Mouse (Mus musculus) CH12.LX (cell line): Measurements from ENCODE around the gene Fam50a. TPM values are rescaled to one million over a fixed set of nuclear protein-coding genes. Genes with fewer than 3 reads are reported as not detected.
A peak's percentile ranks its signal among the peaks of the same experiment; 100 is the strongest.

Experiments used
- DNase-seq: peaks from one replicate; pipeline ENCODE4 v3.0.0-alpha.2; 2013; ENCODE audit errors: extremely low read depth
- H3K27ac ChIP-seq: 2 replicates; pipeline ENCODE4 v1.5.1; 2012; ENCODE audit warnings: low read depth, mild to moderate bottlenecking, control low read depth, moderate library complexity; ENCODE audit not compliant: insufficient read depth
- H3K27me3 ChIP-seq: replicated peaks from 2 replicates; pipeline ENCODE3; 2012; ENCODE audit warnings: inconsistent platforms
- H3K36me3 ChIP-seq, 2 experiments: replicated peaks in 1 of 2; 2 replicates each; pipeline versions ENCODE3 to v1.6.1; 2012; ENCODE audit warnings: inconsistent platforms in 1 of 2, low read length in 1 of 2, mild to moderate bottlenecking in 1 of 2, mixed read lengths in 1 of 2, moderate library complexity in 1 of 2; ENCODE audit not compliant: control insufficient read depth in 1 of 2, insufficient read depth in 1 of 2
- H3K4me1 ChIP-seq, 2 experiments: 2 replicates each; pipeline ENCODE4 v1.6.1; 2012; ENCODE audit warnings: inconsistent platforms in 1 of 2, moderate library complexity in 1 of 2; ENCODE audit not compliant: insufficient read depth in 2 of 2, control insufficient read depth in 1 of 2
- H3K4me2 ChIP-seq: 2 replicates; pipeline ENCODE4 v1.6.1; 2012; ENCODE audit warnings: low read depth, mild to moderate bottlenecking, control low read depth; ENCODE audit not compliant: poor library complexity, insufficient read depth, severe bottlenecking
- H3K4me3 ChIP-seq, 3 experiments: fragments of 150-350 bp in 1 of 3; sonication (generic) in 1 of 3; replicated peaks in 1 of 3; 2 replicates each; pipeline versions ENCODE3 to v1.5.1; 2011 to 2012; ENCODE audit warnings: low read depth in 2 of 3, low read length in 2 of 3, mild to moderate bottlenecking in 2 of 3, moderate library complexity in 2 of 3, control low read depth in 1 of 3, improper control_type of control experiment in 1 of 3, inconsistent platforms in 1 of 3, mixed read lengths in 1 of 3; ENCODE audit not compliant: poor library complexity in 1 of 3
- H3K79me2 ChIP-seq: replicated peaks from 2 replicates; pipeline ENCODE4 v1.6.1; 2012; ENCODE audit warnings: mild to moderate bottlenecking, moderate library complexity; ENCODE audit not compliant: control insufficient read depth, poor library complexity, insufficient read depth, severe bottlenecking; ENCODE audit errors: extremely low read depth
- H3K9ac ChIP-seq: 2 replicates; pipeline ENCODE4 v1.6.1; 2012; ENCODE audit warnings: low read depth, mild to moderate bottlenecking, control low read depth, moderate library complexity; ENCODE audit not compliant: insufficient read depth
- H3K9me3 ChIP-seq: replicated peaks from 2 replicates; pipeline ENCODE3; 2012; ENCODE audit warnings: low read length, inconsistent platforms, mixed read lengths
- BHLHE40 ChIP-seq: IDR thresholded peaks from 2 replicates; pipeline ENCODE4 v1.6.1; 2011; ENCODE audit warnings: mild to moderate bottlenecking, low read depth, low read length, improper control_type of control experiment
- CHD1 ChIP-seq: IDR thresholded peaks from 2 replicates; pipeline ENCODE4 v1.6.1; 2012; ENCODE audit warnings: low read depth, low read length, improper control_type of control experiment, inconsistent platforms
- CHD2 ChIP-seq: IDR thresholded peaks from 2 replicates; pipeline ENCODE4 v1.6.1; 2011; ENCODE audit warnings: low read length, improper control_type of control experiment
- E2F4 ChIP-seq: IDR thresholded peaks from 2 replicates; pipeline ENCODE4 v1.6.1; 2011; ENCODE audit warnings: low read depth, low read length, improper control_type of control experiment; ENCODE audit not compliant: insufficient replicate concordance
- ELF1 ChIP-seq: IDR thresholded peaks from 2 replicates; pipeline ENCODE4 v1.6.1; 2014; ENCODE audit warnings: low read depth, mild to moderate bottlenecking, inconsistent platforms, low read length, improper control_type of control experiment
- EP300 ChIP-seq: IDR thresholded peaks from 2 replicates; pipeline ENCODE4 v1.6.1; 2011; ENCODE audit warnings: low read length, improper control_type of control experiment
- ETS1 ChIP-seq: conservative IDR thresholded peaks from 2 replicates; pipeline ENCODE4 v1.6.1; 2012; ENCODE audit warnings: low read depth, mild to moderate bottlenecking, inconsistent platforms, low read length, improper control_type of control experiment, moderate library complexity
- GABPA ChIP-seq: IDR thresholded peaks from 2 replicates; pipeline ENCODE4 v1.6.1; 2012; ENCODE audit warnings: low read depth, low read length, improper control_type of control experiment, inconsistent platforms; ENCODE audit not compliant: insufficient replicate concordance
- HCFC1 ChIP-seq: IDR thresholded peaks from 2 replicates; pipeline ENCODE4 v1.6.1; 2012; ENCODE audit warnings: low read depth, mild to moderate bottlenecking, inconsistent platforms, low read length, improper control_type of control experiment
- IRF4 ChIP-seq: IDR thresholded peaks from 2 replicates; pipeline ENCODE4 v1.6.1; 2014; ENCODE audit warnings: low read depth, mild to moderate bottlenecking, inconsistent platforms, low read length, improper control_type of control experiment
- JUN ChIP-seq: IDR thresholded peaks from 2 replicates; pipeline ENCODE4 v1.6.1; 2011; ENCODE audit warnings: low read depth, mild to moderate bottlenecking, low read length, improper control_type of control experiment, moderate library complexity; ENCODE audit not compliant: insufficient read depth
- KAT2A ChIP-seq: IDR thresholded peaks from 2 replicates; pipeline ENCODE4 v1.6.1; 2012; ENCODE audit warnings: low read length, improper control_type of control experiment, inconsistent platforms; ENCODE audit not compliant: insufficient replicate concordance
- MAX ChIP-seq: IDR thresholded peaks from 2 replicates; pipeline ENCODE4 v1.6.1; 2011; ENCODE audit warnings: low read length, improper control_type of control experiment
- MAZ ChIP-seq: IDR thresholded peaks from 2 replicates; pipeline ENCODE4 v1.6.1; 2012; ENCODE audit warnings: low read depth, mild to moderate bottlenecking, inconsistent platforms, low read length, improper control_type of control experiment, moderate library complexity
- MEF2A ChIP-seq: IDR thresholded peaks from 2 replicates; pipeline ENCODE4 v1.6.1; 2014; ENCODE audit warnings: low read depth, mild to moderate bottlenecking, inconsistent platforms, low read length, improper control_type of control experiment, borderline replicate concordance
- MYC ChIP-seq: IDR thresholded peaks from 2 replicates; pipeline ENCODE4 v1.6.1; 2011; ENCODE audit warnings: low read depth, mild to moderate bottlenecking, improper control_type of control experiment, low read length
- NELFE ChIP-seq: IDR thresholded peaks from 2 replicates; pipeline ENCODE4 v1.6.1; 2011; ENCODE audit warnings: low read depth, low read length, improper control_type of control experiment
- NRF1 ChIP-seq: IDR thresholded peaks from 2 replicates; pipeline ENCODE4 v1.6.1; 2014; ENCODE audit warnings: low read depth, mild to moderate bottlenecking, inconsistent platforms, low read length, improper control_type of control experiment, moderate library complexity
- PAX5 ChIP-seq: IDR thresholded peaks from 2 replicates; pipeline ENCODE4 v1.6.1; 2012; ENCODE audit warnings: low read length, inconsistent platforms, mixed read lengths
- POLR2A ChIP-seq: IDR thresholded peaks from 2 replicates; pipeline ENCODE4 v1.6.1; 2011; ENCODE audit warnings: low read depth, mild to moderate bottlenecking, improper control_type of control experiment, low read length
- POLR2AphosphoS2 ChIP-seq: IDR thresholded peaks from 2 replicates; pipeline ENCODE4 v1.6.1; 2011; ENCODE audit warnings: low read depth, low read length, improper control_type of control experiment
- SIN3A ChIP-seq: IDR thresholded peaks from 2 replicates; pipeline ENCODE4 v1.6.1; 2012; ENCODE audit warnings: low read length, improper control_type of control experiment, inconsistent platforms
- SMC3 ChIP-seq: IDR thresholded peaks from 2 replicates; pipeline ENCODE4 v1.6.1; 2011; ENCODE audit warnings: low read depth, low read length, improper control_type of control experiment
- TBP ChIP-seq: conservative IDR thresholded peaks from 2 replicates; pipeline ENCODE4 v1.6.1; 2011; ENCODE audit warnings: low read depth, low read length, improper control_type of control experiment
- TCF12 ChIP-seq: IDR thresholded peaks from 2 replicates; pipeline ENCODE4 v1.6.1; 2014; ENCODE audit warnings: low read depth, mild to moderate bottlenecking, inconsistent platforms, low read length, improper control_type of control experiment
- USF1 ChIP-seq: IDR thresholded peaks from 2 replicates; pipeline ENCODE4 v1.6.1; 2014; ENCODE audit warnings: low read depth, mild to moderate bottlenecking, inconsistent platforms, low read length, improper control_type of control experiment
- ZKSCAN1 ChIP-seq: IDR thresholded peaks from 2 replicates; pipeline ENCODE4 v1.6.1; 2012; ENCODE audit warnings: low read depth, inconsistent platforms, low read length, improper control_type of control experiment, borderline replicate concordance
- ZMIZ1 ChIP-seq: IDR thresholded peaks from 2 replicates; pipeline ENCODE4 v1.6.1; 2012; ENCODE audit warnings: low read depth, mild to moderate bottlenecking, inconsistent platforms, low read length, improper control_type of control experiment
- ZNF384 ChIP-seq: IDR thresholded peaks from 2 replicates; pipeline ENCODE4 v1.6.1; 2012; ENCODE audit warnings: low read depth, low read length, improper control_type of control experiment, inconsistent platforms
- dilution Hi-C: fragments of 300-500 bp; cut with MboI; formaldehyde crosslinking; loops from 2 replicates; pipeline ENCODE4 v1.14.3; 2020; ENCODE audit warnings: low sequenced_read_pairs; ENCODE audit not compliant: extremely low pct_unique_long_range_greater_than_20kb, extremely low pct_ligation_motif_present
- in situ Hi-C: fragments of 300-500 bp; cut with MboI; formaldehyde crosslinking; loops from 3 replicates; pipeline ENCODE4 v1.14.3; 2019; ENCODE audit warnings: low sequenced_read_pairs, low pct_ligation_motif_present, low pct_unique_long_range_greater_than_20kb, mixed read lengths
- polyA plus RNA-seq: library from polyadenylated mRNA; unstranded; fragments of >175 nt; gene quantifications from 2 replicates; pipeline ENCODE4 v1.2.1, GENCODE M21; 2012; ENCODE audit warnings: low read depth; ENCODE audit not compliant: insufficient read length
- total RNA-seq, 2 experiments: library from RNA; depleted of rRNA; stranded (reverse); fragments of 300-350 nt in 1 of 2; fragments of >200 nt in 1 of 2; gene quantifications; 2 replicates each; pipeline ENCODE4 v1.2.3; 2012 to 2014

Gene Fam50a
- total and polyA plus RNA-seq, 3 experiments, result 8.3 to 47.0 (median 30.4) TPM

DNA sequence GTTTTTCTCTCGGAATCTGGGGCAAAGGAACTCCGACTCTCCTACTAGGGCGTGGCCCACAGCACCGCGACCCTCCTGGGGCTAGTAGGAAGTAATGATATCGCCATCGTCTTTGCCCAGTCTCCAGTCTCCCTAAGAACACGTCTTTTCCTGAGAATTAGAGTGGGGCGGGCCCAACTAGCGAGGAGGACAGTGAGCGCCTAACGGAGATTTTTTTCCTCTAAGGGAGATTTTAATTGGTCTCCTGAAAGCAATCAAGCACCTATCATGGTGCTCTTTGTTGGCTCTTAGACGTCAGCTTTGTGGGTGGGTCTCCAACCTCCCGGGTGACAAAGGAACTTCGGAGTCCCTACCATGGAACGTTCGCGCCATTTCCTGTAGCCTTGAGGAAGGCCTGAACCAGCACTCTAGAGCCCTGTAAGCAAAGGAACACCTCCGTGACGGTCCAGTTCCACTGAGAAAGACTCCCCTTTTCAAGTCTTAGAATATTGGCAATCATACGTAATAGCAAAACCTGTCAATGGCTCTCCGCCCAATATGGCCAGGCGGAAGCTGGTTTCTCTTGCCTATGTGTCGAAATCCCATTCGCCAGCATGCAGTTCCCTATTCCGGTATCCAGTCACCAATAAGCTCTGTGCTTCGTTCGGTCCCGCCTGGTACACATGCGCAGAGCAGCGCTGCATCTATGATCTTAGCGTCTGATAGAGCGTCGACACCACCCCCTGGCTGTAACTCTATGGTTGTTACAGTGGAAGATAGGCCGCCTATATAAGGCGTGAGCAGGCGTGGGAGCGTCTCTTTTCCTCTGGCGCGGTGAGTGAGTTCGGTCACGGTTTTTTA, 42.6 kb upstream of the Fam50a start, which contains the start of gene Rpl10:
TSS of gene Rpl10 (plus strand) at position 751 of the 840 bp plus-strand sequence.
- Histone ChIP-seq H3K9me3 (no peaks in the 10 kb centered on the region), H3K4me2 (peak within 1 kb of the TSS; percentile 47), H3K27me3 (no peaks in the 10 kb centered on the region), H3K4me1 (peaks cover 0 to 14% of the 10 kb centered on the region in 2 experiments; a peak in 2 of 4 replicates), H3K9ac (peak within 1 kb of the TSS; percentile 98), H3K79me2 (peaks cover 16% of the 10 kb centered on the region), H3K4me3 (peak within 1 kb of the TSS; percentile 66 to 91 (median 88)), H3K27ac (peak within 1 kb of the TSS; percentile 93), H3K36me3 (peaks cover 14 to 19% of the 10 kb centered on the region in 2 experiments)
- TF ChIP-seq TCF12 (peak; percentile 97), USF1 (no peak), POLR2A (peak; percentile 94), MAZ (no peak), GABPA (peak; percentile 28; the same call in 1 of the 2 replicates), MAX (peak; percentile 66), BHLHE40 (0 out of 2 replicates have a peak, but pooled peaks have one; percentile 6), KAT2A (peak; percentile 80), CHD1 (no peak), SMC3 (no peak), SIN3A (peak; percentile 35), HCFC1 (peak; percentile 86), ETS1 (no peak; the same call in 1 of the 2 replicates), ZMIZ1 (peak; percentile 95), PAX5 (no peak), NELFE (peak; percentile 98), MYC (peak; percentile 70), MEF2A (no peak), IRF4 (no peak), E2F4 (0 out of 2 replicates have a peak, but pooled peaks have one; percentile 41), CHD2 (no peak), ELF1 (peak; percentile 93), TBP (peak; percentile 98), EP300 (no peak), ZKSCAN1 (no peak), ZNF384 (peak; percentile 93), POLR2AphosphoS2 (peak; percentile 67), JUN (no peak), NRF1 (peak; percentile 95)
- in situ Hi-C loops, result no loop called here
- dilution Hi-C loops, result no loop called here
- peak; percentile 96 for DNase-seq
